Mouse (Mus musculus) adrenal gland, postnatal 14 days (tissue): ENCODE results near the gene 4930595D18Rik. TPM values are rescaled to one million over a fixed set of nuclear protein-coding genes. Genes with fewer than 3 reads are reported as not detected.

Source experiments
- DNase-seq: peaks from one replicate; pipeline ENCODE4 v3.0.0; 2021; ENCODE audit warnings: mixed read lengths
- total RNA-seq: library from RNA; stranded (reverse); gene quantifications from 2 replicates; pipeline ENCODE4 v1.2.3, GENCODE M21; 2021

Gene 4930595D18Rik
- total RNA-seq, 1 experiment from 2014 or later, result not detected

GRCm38 (mm10) chr12:111165831-111166591 lies 18.3 kb downstream of the 4930595D18Rik start, which contains the start of gene Traf3:
TSS of gene Traf3 (plus strand) at chr12:111166370.
- peak; percentile 88 for DNase-seq

GRCm38 (mm10) chr12:111165146-111165812 lies 19.0 kb downstream of the 4930595D18Rik start:
- peak; percentile 62 for DNase-seq

- DNase-seq, result peak; percentile 94
Measured at GRCm38 (mm10) chr12:111164310-111164751, 20.0 kb downstream of the 4930595D18Rik start.

GRCm38 (mm10) chr12:111162312-111163061 lies 21.8 kb downstream of the 4930595D18Rik start:
- peak; percentile 71 for DNase-seq

- DNase-seq, result no peak
Measured at GRCm38 (mm10) chr12:111161943-111162311, 22.4 kb downstream of the 4930595D18Rik start.

- DNase-seq, result no peak
Measured at GRCm38 (mm10) chr12:111160871-111161270, 23.4 kb downstream of the 4930595D18Rik start.

GRCm38 (mm10) chr12:111159659-111160428 lies 24.4 kb downstream of the 4930595D18Rik start:
- peak; percentile 57 for DNase-seq

GRCm38 (mm10) chr12:111155756-111156155 lies 28.5 kb downstream of the 4930595D18Rik start:
- no peak for DNase-seq

GRCm38 (mm10) chr12:111154641-111155040 lies 29.6 kb downstream of the 4930595D18Rik start:
- DNase-seq, result peak; percentile 75

- DNase-seq, result no peak
Measured at GRCm38 (mm10) chr12:111153946-111154345, 30.3 kb downstream of the 4930595D18Rik start.

GRCm38 (mm10) chr12:111152981-111153710 lies 31.1 kb downstream of the 4930595D18Rik start:
- DNase-seq, result no peak

- no peak for DNase-seq
Measured at GRCm38 (mm10) chr12:111152579-111152978, 31.7 kb downstream of the 4930595D18Rik start.

- no peak for DNase-seq
Measured at GRCm38 (mm10) chr12:111151422-111152156, 32.7 kb downstream of the 4930595D18Rik start.

GRCm38 (mm10) chr12:111150236-111150596 lies 34.1 kb downstream of the 4930595D18Rik start:
- DNase-seq, result peak; percentile 49

- DNase-seq, result no peak
Measured at GRCm38 (mm10) chr12:111149495-111150235, 34.6 kb downstream of the 4930595D18Rik start.

GRCm38 (mm10) chr12:111145269-111145668 lies 39.0 kb downstream of the 4930595D18Rik start:
- no peak for DNase-seq

- no peak for DNase-seq
Measured at GRCm38 (mm10) chr12:111144598-111144997, 39.7 kb downstream of the 4930595D18Rik start.

- peak; percentile 40 for DNase-seq
Measured at GRCm38 (mm10) chr12:111143509-111144063, 40.7 kb downstream of the 4930595D18Rik start.

- peak; percentile 55 for DNase-seq
Measured at GRCm38 (mm10) chr12:111143005-111143508, 41.2 kb downstream of the 4930595D18Rik start.
